Mouse (Mus musculus): Measurements from ENCODE around the gene Sh2d5. TPM values are rescaled to one million over a fixed set of nuclear protein-coding genes. Genes with fewer than 3 reads are reported as not detected.

The Sh2d5 gene
- 0.16 TPM in 1 of 2 replicates, not detected in the other for polyA plus RNA-seq (2012; ENCODE audit: insufficient read depth, insufficient read length, missing spikeins)

DNA sequence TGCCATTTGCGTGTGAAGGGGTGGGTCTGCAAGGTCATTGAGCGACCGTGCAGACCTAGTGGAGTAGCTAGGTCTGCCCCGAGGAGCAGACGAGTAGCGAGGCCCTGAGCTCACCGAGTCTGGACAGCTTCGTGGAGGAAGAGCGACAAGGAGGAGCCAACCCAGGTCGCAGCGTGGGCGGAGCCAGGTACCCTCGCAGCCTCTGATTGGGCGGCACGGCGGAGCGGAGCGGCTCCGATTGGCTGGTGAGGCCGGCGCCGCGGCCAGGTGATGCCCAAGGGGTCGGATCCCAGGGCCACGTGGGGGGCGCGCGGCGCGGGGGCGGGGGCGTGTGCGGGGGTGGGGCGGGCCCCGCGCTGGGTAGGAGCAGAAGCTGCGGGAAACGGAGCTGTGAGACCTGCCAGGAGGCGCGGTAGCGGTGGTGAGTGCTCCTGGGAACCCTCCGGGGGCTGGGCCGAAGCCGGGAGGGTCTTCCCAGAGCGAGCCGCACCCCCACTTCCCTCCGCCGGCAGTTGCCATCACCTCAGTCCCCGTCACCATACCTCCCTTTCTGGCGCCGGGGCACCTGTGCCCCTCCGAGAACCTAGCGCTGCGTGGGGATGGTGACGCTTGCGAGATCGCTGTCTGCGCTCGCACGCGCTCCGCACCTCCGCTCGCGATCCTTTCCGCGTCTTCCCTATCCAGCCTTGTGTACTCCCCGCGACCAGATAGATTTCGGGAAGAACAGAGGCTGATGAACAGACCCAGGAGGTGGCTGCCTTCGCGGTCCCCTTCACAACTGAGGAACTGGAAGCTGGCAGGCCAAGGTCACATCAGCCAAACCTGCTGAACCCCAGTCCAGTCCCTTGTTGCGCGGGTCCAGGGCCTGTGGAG, at the start of gene Sh2d5, which contains the start of gene Kif17:
Gene Sh2d5, plus strand, starts transcription at position 316 of the 873 bp plus-strand sequence.
Gene Kif17, plus strand, starts transcription at position 348 of the 873 bp plus-strand sequence.
- no peak for TF ChIP-seq POLR2A (IDR thresholded peaks at IDR 0.05; ENCODE audit: borderline replicate concordance, low read depth, low read length)
- TF ChIP-seq CTCF (IDR thresholded peaks at IDR 0.05; ENCODE audit: low read depth, low read length), result no peak
- Histone ChIP-seq H3K27ac (ENCODE audit: insufficient read depth, low read depth, low read length) (no peak within 1 kb of the TSS), H3K4me1 (ENCODE audit: control insufficient read depth, insufficient read depth, low read length) (no peaks in the 10 kb centered on the region), H3K4me3 (ENCODE audit: insufficient read depth, low read length) (peak within 1 kb of the TSS; percentile 60)

DNA sequence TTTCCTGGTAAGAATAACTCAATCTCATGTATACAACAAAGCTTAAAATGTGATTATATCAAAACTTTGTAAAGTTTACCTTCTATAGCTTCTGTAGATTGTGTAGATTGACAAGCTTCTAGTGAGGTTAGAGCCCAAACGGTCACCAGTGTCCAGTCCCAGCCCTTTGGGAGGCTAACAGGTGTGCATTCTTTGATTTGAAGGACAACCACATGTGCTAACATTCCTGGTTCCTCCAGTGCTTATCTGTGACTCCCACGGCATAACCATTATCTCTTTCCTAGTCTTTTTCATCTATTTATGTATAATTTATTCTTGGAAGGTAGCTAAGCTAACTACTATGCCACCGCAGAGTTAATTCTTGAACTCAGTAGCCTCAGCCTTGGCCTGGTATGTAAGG, 49.4 kb upstream of the Sh2d5 start:
- Histone ChIP-seq H3K4me1 (ENCODE audit: control insufficient read depth, insufficient read depth, low read length) (no peaks in the 10 kb centered on the region), H3K4me3 (ENCODE audit: insufficient read depth, low read length) (no peak overlapping the region), H3K27ac (ENCODE audit: insufficient read depth, low read depth, low read length) (no peak overlapping the region)
- TF ChIP-seq CTCF (IDR thresholded peaks at IDR 0.05; ENCODE audit: low read depth, low read length) (no peak), POLR2A (IDR thresholded peaks at IDR 0.05; ENCODE audit: borderline replicate concordance, low read depth, low read length) (no peak)

DNA sequence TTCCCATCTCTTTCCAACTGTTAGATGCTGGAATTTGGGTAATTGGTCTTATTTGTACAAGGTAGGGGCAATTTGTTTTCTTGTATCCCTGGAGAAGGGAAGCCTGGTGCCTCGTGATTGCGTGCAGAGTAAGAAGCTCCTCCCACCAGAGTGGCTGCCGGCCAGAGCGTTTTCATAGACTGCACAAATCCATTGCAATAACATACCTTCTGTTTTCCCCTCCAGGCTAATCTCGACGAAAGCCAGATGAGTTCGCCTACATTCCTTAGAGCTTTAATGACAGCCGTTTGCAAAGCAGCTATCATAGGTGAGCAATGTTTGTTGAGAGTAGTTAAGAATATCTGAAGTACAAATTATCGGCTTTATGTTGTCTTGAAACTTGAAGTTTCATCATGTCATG, 48.5 kb upstream of the Sh2d5 start:
- Histone ChIP-seq H3K4me3 (ENCODE audit: insufficient read depth, low read length) (no peak overlapping the region), H3K4me1 (ENCODE audit: control insufficient read depth, insufficient read depth, low read length) (peaks cover 3% of the 10 kb centered on the region), H3K27ac (ENCODE audit: insufficient read depth, low read depth, low read length) (no peak overlapping the region)
- TF ChIP-seq POLR2A (IDR thresholded peaks at IDR 0.05; ENCODE audit: borderline replicate concordance, low read depth, low read length), result no peak
- no peak for TF ChIP-seq CTCF (IDR thresholded peaks at IDR 0.05; ENCODE audit: low read depth, low read length)

DNA sequence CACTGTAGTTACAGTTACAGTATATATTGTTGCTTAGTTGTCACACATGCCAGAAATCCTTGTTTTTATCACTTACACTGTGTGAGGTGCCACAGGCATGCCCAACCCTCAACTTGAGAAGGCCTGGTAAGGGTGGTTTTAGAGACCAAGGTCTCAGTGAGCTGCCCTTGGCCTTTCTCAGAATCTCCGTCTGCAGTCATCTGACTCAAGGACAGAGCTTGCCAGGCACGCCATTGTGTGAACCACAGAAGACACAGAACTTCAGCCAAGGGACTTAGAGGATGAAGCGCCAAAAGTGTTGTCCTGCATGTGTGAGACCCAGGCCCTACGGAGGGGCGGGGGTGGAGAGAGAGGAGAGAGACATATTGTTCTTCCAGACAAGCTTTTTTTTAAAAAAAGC, 40.1 kb upstream of the Sh2d5 start:
- no peak overlapping the region for H3K27ac ChIP-seq (ENCODE audit: insufficient read depth, low read depth, low read length)
- H3K4me3 ChIP-seq (ENCODE audit: insufficient read depth, low read length), result no peak overlapping the region
- H3K4me1 ChIP-seq (ENCODE audit: control insufficient read depth, insufficient read depth, low read length), result peaks cover 19% of the 10 kb centered on the region
- no peak for TF ChIP-seq CTCF (IDR thresholded peaks at IDR 0.05; ENCODE audit: low read depth, low read length)
- no peak for TF ChIP-seq POLR2A (IDR thresholded peaks at IDR 0.05; ENCODE audit: borderline replicate concordance, low read depth, low read length)

DNA sequence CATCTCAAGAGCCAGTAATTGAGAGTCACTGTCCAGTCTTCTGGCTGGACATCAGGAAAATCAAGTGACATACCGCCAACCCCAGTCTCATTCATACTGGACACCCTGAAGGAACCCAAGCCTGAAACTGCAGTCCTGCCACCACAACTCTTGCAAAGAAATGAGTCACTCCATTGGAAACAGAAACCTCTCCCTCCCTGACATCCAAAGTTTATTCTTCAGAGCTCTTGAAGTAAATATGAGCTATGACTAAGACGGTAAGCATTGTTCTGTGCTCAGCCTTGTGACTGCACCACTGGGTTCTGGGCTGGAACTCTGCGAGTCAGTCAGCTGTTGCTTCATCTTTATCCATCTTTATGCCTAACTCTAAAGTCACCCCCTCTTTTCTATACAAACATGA, 36.3 kb upstream of the Sh2d5 start:
- no peak for TF ChIP-seq CTCF (IDR thresholded peaks at IDR 0.05; ENCODE audit: low read depth, low read length)
- no peak for TF ChIP-seq POLR2A (IDR thresholded peaks at IDR 0.05; ENCODE audit: borderline replicate concordance, low read depth, low read length)
- Histone ChIP-seq H3K27ac (ENCODE audit: insufficient read depth, low read depth, low read length) (peak overlapping the region; percentile 6; the same call in 1 of the 2 replicates), H3K4me1 (ENCODE audit: control insufficient read depth, insufficient read depth, low read length) (peaks cover 21% of the 10 kb centered on the region), H3K4me3 (ENCODE audit: insufficient read depth, low read length) (no peak overlapping the region)

DNA sequence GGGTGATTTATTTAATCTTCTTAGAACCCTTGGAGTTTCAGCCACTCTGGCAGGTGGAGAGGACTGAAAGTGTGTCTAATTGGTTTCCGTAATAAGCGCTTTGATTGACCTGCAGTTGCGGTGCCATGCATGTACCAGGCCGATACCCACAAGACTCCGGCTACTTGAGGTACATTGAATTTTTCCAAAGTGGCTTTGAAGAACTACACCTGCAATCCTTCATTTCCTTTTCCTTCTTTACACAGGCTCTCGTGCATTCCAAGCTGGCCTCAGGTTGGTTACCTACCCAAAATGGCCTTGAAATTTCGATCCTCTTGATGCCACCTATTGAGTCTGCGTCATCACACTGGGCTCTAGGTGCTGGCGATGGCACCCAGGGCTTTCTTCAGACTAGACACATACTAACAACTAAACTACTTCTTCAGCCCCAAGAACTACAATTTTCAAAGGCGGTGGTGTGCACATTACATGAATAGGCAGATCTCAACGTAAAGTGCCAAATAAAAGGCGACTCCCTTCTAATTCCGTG, 34.5 kb upstream of the Sh2d5 start:
- Histone ChIP-seq H3K4me3 (ENCODE audit: insufficient read depth, low read length) (peak overlapping the region; percentile 87), H3K27ac (ENCODE audit: insufficient read depth, low read depth, low read length) (peak overlapping the region; percentile 89), H3K4me1 (ENCODE audit: control insufficient read depth, insufficient read depth, low read length) (peaks cover 25% of the 10 kb centered on the region)
- TF ChIP-seq CTCF (IDR thresholded peaks at IDR 0.05; ENCODE audit: low read depth, low read length) (no peak), POLR2A (IDR thresholded peaks at IDR 0.05; ENCODE audit: borderline replicate concordance, low read depth, low read length) (no peak)

DNA sequence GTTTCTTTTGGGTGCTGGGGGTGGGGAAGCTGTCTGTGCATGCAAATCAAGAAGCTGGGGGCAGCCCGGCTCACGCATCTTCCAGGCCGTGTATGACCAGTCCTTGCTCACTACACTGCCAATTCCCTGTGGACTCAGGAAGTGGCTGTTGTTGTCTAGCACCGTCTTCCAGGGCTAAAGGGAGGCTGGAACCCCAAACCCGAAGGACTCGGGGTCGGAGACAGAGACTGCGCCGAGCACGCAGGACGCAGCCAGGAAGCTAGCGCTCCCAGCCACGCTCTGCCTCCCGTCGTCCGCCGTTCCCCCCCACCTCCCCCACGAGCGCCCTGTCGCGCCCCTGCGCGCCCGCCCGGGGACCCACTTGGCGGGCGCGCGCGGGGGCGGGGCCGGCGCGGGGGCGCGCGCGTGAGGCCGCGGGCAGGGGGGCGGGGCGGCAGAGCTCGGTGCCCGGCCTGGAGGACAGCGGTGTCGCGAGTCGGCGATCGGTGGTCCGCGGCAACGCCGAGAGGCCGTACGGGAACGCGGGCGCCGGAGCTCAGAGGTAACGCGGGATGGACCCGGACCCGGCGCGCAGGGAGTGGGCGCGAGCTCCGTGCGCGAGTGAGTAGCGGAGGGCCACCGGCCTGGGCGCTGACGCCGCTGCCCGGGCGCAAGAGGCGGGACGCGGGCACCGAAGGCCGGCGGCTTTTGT, 33.9 kb upstream of the Sh2d5 start, which contains the start of gene Hp1bp3:
Gene Hp1bp3, plus strand, starts transcription at position 97 of the 691 bp plus-strand sequence.
- Histone ChIP-seq H3K27ac (ENCODE audit: insufficient read depth, low read depth, low read length) (peak within 1 kb of the TSS; percentile 89), H3K4me3 (ENCODE audit: insufficient read depth, low read length) (peak within 1 kb of the TSS; percentile 90), H3K4me1 (ENCODE audit: control insufficient read depth, insufficient read depth, low read length) (peaks cover 25% of the 10 kb centered on the region)
- TF ChIP-seq POLR2A (IDR thresholded peaks at IDR 0.05; ENCODE audit: borderline replicate concordance, low read depth, low read length), result no peak; the same call in 1 of the 2 replicates
- no peak for TF ChIP-seq CTCF (IDR thresholded peaks at IDR 0.05; ENCODE audit: low read depth, low read length)

DNA sequence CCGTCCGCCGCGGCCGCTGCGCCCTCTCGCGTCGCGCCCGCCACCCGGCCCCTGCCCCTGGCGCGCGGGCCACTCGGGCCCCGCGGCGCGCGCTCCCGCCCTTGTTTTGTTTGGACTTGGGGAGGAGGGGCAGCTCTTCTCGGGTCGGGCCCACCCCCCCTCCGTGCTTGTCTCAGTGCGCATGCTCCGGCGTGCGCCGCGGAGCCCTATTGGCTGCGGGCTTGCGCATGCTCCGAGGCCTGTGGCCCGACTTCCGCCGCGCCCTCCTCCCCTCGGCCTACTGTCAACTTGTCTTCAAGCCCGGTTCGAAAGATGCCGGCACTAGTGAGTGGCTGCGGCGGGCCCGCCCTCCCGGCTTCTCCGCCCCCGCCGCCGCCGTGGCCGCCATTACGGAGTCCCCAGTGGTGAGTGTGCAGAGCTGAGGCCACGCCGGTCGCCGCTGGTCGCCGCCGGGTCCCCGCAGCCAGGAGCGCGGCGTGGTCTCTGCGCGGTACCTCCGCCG, 33.3 kb upstream of the Sh2d5 start:
- Histone ChIP-seq H3K27ac (ENCODE audit: insufficient read depth, low read depth, low read length) (peak overlapping the region; percentile 85), H3K4me1 (ENCODE audit: control insufficient read depth, insufficient read depth, low read length) (peaks cover 25% of the 10 kb centered on the region), H3K4me3 (ENCODE audit: insufficient read depth, low read length) (peak overlapping the region; percentile 90)
- TF ChIP-seq POLR2A (IDR thresholded peaks at IDR 0.05; ENCODE audit: borderline replicate concordance, low read depth, low read length) (no peak), CTCF (IDR thresholded peaks at IDR 0.05; ENCODE audit: low read depth, low read length) (no peak)

DNA sequence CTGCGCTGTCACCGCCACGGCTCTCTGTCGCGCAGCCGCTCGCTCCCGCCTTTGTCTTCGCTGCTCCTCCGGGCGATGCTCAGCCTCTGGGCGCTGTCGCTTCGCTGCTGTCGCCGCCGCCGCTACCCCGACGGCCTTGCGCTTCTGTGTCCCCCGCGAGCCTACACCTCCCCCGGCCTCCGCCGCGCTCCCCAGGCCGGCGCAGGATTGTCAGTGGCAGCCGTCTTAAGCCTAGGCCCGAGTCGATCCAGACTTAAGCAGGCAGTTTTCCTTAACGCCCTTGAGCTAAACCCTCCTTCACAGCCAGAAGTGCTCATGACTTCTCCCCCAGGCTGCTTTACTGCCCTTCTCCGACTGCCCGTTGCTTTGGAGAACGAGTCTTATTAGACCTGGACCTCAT, 32.8 kb upstream of the Sh2d5 start:
- H3K4me1 ChIP-seq (ENCODE audit: control insufficient read depth, insufficient read depth, low read length), result peaks cover 27% of the 10 kb centered on the region
- TF ChIP-seq CTCF (IDR thresholded peaks at IDR 0.05; ENCODE audit: low read depth, low read length) (no peak), POLR2A (IDR thresholded peaks at IDR 0.05; ENCODE audit: borderline replicate concordance, low read depth, low read length) (no peak)
- peak overlapping the region; percentile 90 for H3K4me3 ChIP-seq (ENCODE audit: insufficient read depth, low read length)
- peak overlapping the region; percentile 70 for H3K27ac ChIP-seq (ENCODE audit: insufficient read depth, low read depth, low read length)
